Mouse (Mus musculus) hindbrain, embryonic 12.5 days (tissue): ENCODE results near the gene Prtg. TPM values are rescaled to one million over a fixed set of nuclear protein-coding genes. Genes with fewer than 3 reads are reported as not detected.

Experiments used
- ATAC-seq: fragments of 200-750 bp; cut with Nextera tagmentation; 2 replicates; pipeline ENCODE4 v1.8.0; 2017; ENCODE audit warnings: moderate TSS enrichment; ENCODE audit not compliant: low FRiP score
- H3K27ac ChIP-seq: fragments of 300-500 bp; sonication (generic); 2 replicates; pipeline ENCODE4 v1.5.1; 2016; ENCODE audit warnings: mild to moderate bottlenecking
- H3K27me3 ChIP-seq: fragments of 300-500 bp; sonication (generic); 2 replicates; pipeline ENCODE4 v1.6.1; 2016; ENCODE audit warnings: mild to moderate bottlenecking
- H3K36me3 ChIP-seq: fragments of 300-500 bp; sonication (generic); 2 replicates; pipeline ENCODE4 v1.6.1; 2016; ENCODE audit warnings: mild to moderate bottlenecking
- H3K4me1 ChIP-seq: fragments of 300-500 bp; sonication (generic); 2 replicates; pipeline ENCODE4 v1.6.1; 2016
- H3K4me2 ChIP-seq: fragments of 300-500 bp; sonication (generic); replicated peaks from 2 replicates; pipeline ENCODE4 v1.6.1; 2016; ENCODE audit warnings: mild to moderate bottlenecking
- H3K4me3 ChIP-seq: fragments of 300-500 bp; sonication (generic); 2 replicates; pipeline ENCODE4 v1.5.1; 2016; ENCODE audit warnings: mild to moderate bottlenecking
- H3K9ac ChIP-seq: fragments of 300-500 bp; sonication (generic); 2 replicates; pipeline ENCODE4 v1.6.1; 2016; ENCODE audit warnings: mild to moderate bottlenecking, moderate library complexity
- H3K9me3 ChIP-seq: fragments of 300-500 bp; sonication (generic); replicated peaks from 2 replicates; pipeline ENCODE4 v1.6.1; 2016; ENCODE audit warnings: mild to moderate bottlenecking
- WGBS: fragments of 180-500 bp; shearing (Covaris S2); methylation state at CpG from one replicate; pipeline ENCODE4 v1.1.7; 2016; 5-methylcytosine and 5-hydroxymethylcytosine counted together
- polyA plus RNA-seq: library from polyadenylated mRNA; unstranded; fragments of >200 nt; fragmentation: Nextera tagmentation; extraction: Ambion mirVana; gene quantifications from 2 replicates; pipeline ENCODE4 v1.2.1, GENCODE M21; 2016

The Prtg gene
- polyA plus RNA-seq, 1 experiment from 2014 or later: 2.2 TPM

GRCm38 (mm10) chr9:72871506-72872297 lies 65.0 kb downstream of the Prtg start:
- H3K36me3 ChIP-seq: no peaks in the 10 kb centered on the region
- 8% methylated on average over 13 of the region's 13 CpGs for WGBS
- peaks cover 15% of the 10 kb centered on the region for H3K4me1 ChIP-seq
- no peak overlapping the region for H3K4me3 ChIP-seq
- H3K27me3 ChIP-seq: no peaks in the 10 kb centered on the region
- H3K9me3 ChIP-seq: no peaks in the 10 kb centered on the region
- 0 out of 2 replicates have a peak overlapping the region, but pooled peaks have one; percentile 35 for H3K9ac ChIP-seq
- H3K4me2 ChIP-seq: peak overlapping the region; percentile 24
- ATAC-seq: no peak
- peak overlapping the region; percentile 44 for H3K27ac ChIP-seq

GRCm38 (mm10) chr9:72872298-72873130 lies 65.8 kb downstream of the Prtg start:
- Histone ChIP-seq H3K4me1 (peaks cover 19% of the 10 kb centered on the region), H3K9ac (no peak overlapping the region), H3K27ac (peak overlapping the region; percentile 60; the same call in 1 of the 2 replicates), H3K4me2 (peak overlapping the region; percentile 24; the same call in 1 of the 2 replicates), H3K9me3 (no peaks in the 10 kb centered on the region), H3K36me3 (no peaks in the 10 kb centered on the region), H3K27me3 (no peaks in the 10 kb centered on the region), H3K4me3 (no peak overlapping the region)
- 27% methylated on average over 8 of the region's 8 CpGs for WGBS
- no peak for ATAC-seq

- 86% methylated on average over 2 of the region's 2 CpGs for WGBS
- Histone ChIP-seq H3K4me3 (no peak overlapping the region), H3K27me3 (no peaks in the 10 kb centered on the region), H3K9me3 (no peaks in the 10 kb centered on the region), H3K9ac (no peak overlapping the region), H3K4me2 (no peak overlapping the region), H3K36me3 (no peaks in the 10 kb centered on the region), H3K4me1 (peaks cover 53% of the 10 kb centered on the region), H3K27ac (no peak overlapping the region)
- ATAC-seq: no peak
Observed at GRCm38 (mm10) chr9:72875878-72876277, 69.2 kb downstream of the Prtg start.

GRCm38 (mm10) chr9:72877905-72878304 lies 71.2 kb downstream of the Prtg start:
- no peaks in the 10 kb centered on the region for H3K36me3 ChIP-seq
- ATAC-seq: peak; percentile 20; the same call in 1 of the 2 replicates
- H3K4me1 ChIP-seq: peaks cover 45% of the 10 kb centered on the region
- no peaks in the 10 kb centered on the region for H3K9me3 ChIP-seq
- WGBS: 13% methylated on average over 11 of the region's 11 CpGs
- H3K4me3 ChIP-seq: no peak overlapping the region
- H3K27me3 ChIP-seq: no peaks in the 10 kb centered on the region
- peak overlapping the region; percentile 58 for H3K27ac ChIP-seq
- no peak overlapping the region for H3K9ac ChIP-seq
- H3K4me2 ChIP-seq: peak overlapping the region; percentile 23

- H3K27me3 ChIP-seq: no peaks in the 10 kb centered on the region
- no peak overlapping the region for H3K4me3 ChIP-seq
- H3K4me2 ChIP-seq: no peak overlapping the region
- no peak for ATAC-seq
- peaks cover 45% of the 10 kb centered on the region for H3K4me1 ChIP-seq
- no peaks in the 10 kb centered on the region for H3K9me3 ChIP-seq
- 37% methylated on average over 6 of the region's 6 CpGs for WGBS
- no peak overlapping the region for H3K9ac ChIP-seq
- peak overlapping the region; percentile 58; the same call in 1 of the 2 replicates for H3K27ac ChIP-seq
- H3K36me3 ChIP-seq: no peaks in the 10 kb centered on the region
Observed at GRCm38 (mm10) chr9:72878656-72879055, 72.0 kb downstream of the Prtg start.

- WGBS: 44% methylated on average over 3 of the region's 3 CpGs
- no peak for ATAC-seq
Observed at GRCm38 (mm10) chr9:72879601-72880000, 72.9 kb downstream of the Prtg start.

GRCm38 (mm10) chr9:72880225-72880960 lies 73.7 kb downstream of the Prtg start:
- peak overlapping the region; percentile 35 for H3K27ac ChIP-seq
- H3K9ac ChIP-seq: no peak overlapping the region
- peaks cover 45% of the 10 kb centered on the region for H3K4me1 ChIP-seq
- no peaks in the 10 kb centered on the region for H3K9me3 ChIP-seq
- 14% methylated on average over 16 of the region's 16 CpGs for WGBS
- H3K36me3 ChIP-seq: no peaks in the 10 kb centered on the region
- ATAC-seq: peak; percentile 38; the same call in 1 of the 2 replicates
- H3K27me3 ChIP-seq: no peaks in the 10 kb centered on the region
- H3K4me3 ChIP-seq: no peak overlapping the region
- no peak overlapping the region for H3K4me2 ChIP-seq

More at GRCm38 (mm10) chr9:72879601-72880000, 72.9 kb downstream of the Prtg start:
- no peak overlapping the region for H3K9ac ChIP-seq
- no peak overlapping the region for H3K4me2 ChIP-seq
- peak overlapping the region; percentile 58; the same call in 1 of the 2 replicates for H3K27ac ChIP-seq
- peaks cover 45% of the 10 kb centered on the region for H3K4me1 ChIP-seq
- H3K36me3 ChIP-seq: no peaks in the 10 kb centered on the region
- no peaks in the 10 kb centered on the region for H3K27me3 ChIP-seq
- no peaks in the 10 kb centered on the region for H3K9me3 ChIP-seq
- H3K4me3 ChIP-seq: no peak overlapping the region

GRCm38 (mm10) chr9:72881026-72881768 lies 74.5 kb downstream of the Prtg start:
- 11% methylated on average over 15 of the region's 15 CpGs for WGBS
- no peak overlapping the region for H3K9ac ChIP-seq
- no peaks in the 10 kb centered on the region for H3K36me3 ChIP-seq
- H3K27me3 ChIP-seq: no peaks in the 10 kb centered on the region
- peaks cover 45% of the 10 kb centered on the region for H3K4me1 ChIP-seq
- H3K27ac ChIP-seq: peak overlapping the region; percentile 35
- H3K4me2 ChIP-seq: peak overlapping the region; percentile 27
- no peak overlapping the region for H3K4me3 ChIP-seq
- no peaks in the 10 kb centered on the region for H3K9me3 ChIP-seq
- no peak for ATAC-seq

GRCm38 (mm10) chr9:72883940-72884339 lies 77.3 kb downstream of the Prtg start:
- WGBS: 17% methylated on average over 3 of the region's 3 CpGs
- H3K9me3 ChIP-seq: no peaks in the 10 kb centered on the region
- no peak overlapping the region for H3K9ac ChIP-seq
- H3K27ac ChIP-seq: no peak overlapping the region
- H3K4me2 ChIP-seq: no peak overlapping the region
- H3K4me3 ChIP-seq: no peak overlapping the region
- H3K27me3 ChIP-seq: no peaks in the 10 kb centered on the region
- peaks cover 27% of the 10 kb centered on the region for H3K4me1 ChIP-seq
- H3K36me3 ChIP-seq: no peaks in the 10 kb centered on the region
- peak; percentile 60; the same call in 1 of the 2 replicates for ATAC-seq

- WGBS: 93% methylated on average over 1 of the region's 1 CpGs
- H3K27me3 ChIP-seq: no peaks in the 10 kb centered on the region
- no peak overlapping the region for H3K4me2 ChIP-seq
- H3K4me1 ChIP-seq: no peaks in the 10 kb centered on the region
- H3K27ac ChIP-seq: no peak overlapping the region
- no peak for ATAC-seq
- H3K36me3 ChIP-seq: peaks cover 10% of the 10 kb centered on the region
- no peak overlapping the region for H3K9ac ChIP-seq
- no peaks in the 10 kb centered on the region for H3K9me3 ChIP-seq
- H3K4me3 ChIP-seq: no peak overlapping the region
Observed at GRCm38 (mm10) chr9:72889777-72890176, 83.1 kb downstream of the Prtg start.

- H3K27me3 ChIP-seq: no peaks in the 10 kb centered on the region
- 0 out of 2 replicates have a peak overlapping the region, but pooled peaks have one; percentile 30 for H3K27ac ChIP-seq
- no peak overlapping the region for H3K9ac ChIP-seq
- WGBS: 68% methylated on average over 10 of the region's 10 CpGs
- no peaks in the 10 kb centered on the region for H3K9me3 ChIP-seq
- H3K4me3 ChIP-seq: no peak overlapping the region
- no peak overlapping the region for H3K4me2 ChIP-seq
- ATAC-seq: no peak
- H3K4me1 ChIP-seq: no peaks in the 10 kb centered on the region
- peaks cover 10% of the 10 kb centered on the region for H3K36me3 ChIP-seq
Observed at GRCm38 (mm10) chr9:72890499-72891085, 83.9 kb downstream of the Prtg start.
